In genomic region chr17:15622913-15623312, GRCm38 (mm10) we compare ENCODE assay signal across 8 mouse cellular contexts. TPM values are rescaled to one million over a fixed set of nuclear protein-coding genes. Genes with fewer than 3 reads are reported as not detected.
DNase-seq lines count a peak whose midpoint lies in the region; ATAC-seq and TF ChIP-seq lines count a peak whose summit lies in the region.

No protein-coding gene starts in this region.

- H3K27me3 ChIP-seq in forebrain, embryonic 11.5 days (ENCODE audit: control insufficient read depth, insufficient read depth, low read length): no peaks in the 10 kb centered on the region
- H3K27me3 ChIP-seq in forebrain, embryonic 12.5 days: no peaks in the 10 kb centered on the region
- H3K27me3 ChIP-seq in liver, postnatal 0 days (ENCODE audit: insufficient read depth, low read length): no peaks in the 10 kb centered on the region
- no peaks in the 10 kb centered on the region for H3K27me3 ChIP-seq in liver, embryonic 12.5 days (replicated peaks)
- H3K27me3 ChIP-seq in intestine, embryonic 16.5 days (replicated peaks; ENCODE audit: control insufficient read depth, insufficient read depth, low read length): no peaks in the 10 kb centered on the region

- ATAC-seq in forebrain, embryonic 11.5 days (replicated peaks; ENCODE audit: low FRiP score): 0 out of 2 replicates have a peak, but pooled peaks have one; percentile 21
- no peak for ATAC-seq in forebrain, embryonic 12.5 days (ENCODE audit: low FRiP score)
- no peak for ATAC-seq in liver, postnatal 0 days
- ATAC-seq in liver, embryonic 12.5 days: no peak
- ATAC-seq in intestine, embryonic 16.5 days: no peak

- WGBS in forebrain, embryonic 11.5 days: 9% methylated on average over 2 of the region's 2 CpGs
- WGBS in forebrain, embryonic 12.5 days: 6% methylated on average over 2 of the region's 2 CpGs
- WGBS in liver, postnatal 0 days (ENCODE audit: insufficient replicate concordance): 7% methylated on average over 2 of the region's 2 CpGs
- WGBS in liver, embryonic 12.5 days (ENCODE audit: insufficient replicate concordance): 9% methylated on average over 2 of the region's 2 CpGs
- 5% methylated on average over 2 of the region's 2 CpGs for WGBS in intestine, embryonic 16.5 days

- H3K9me3 ChIP-seq in forebrain, embryonic 11.5 days (ENCODE audit: control insufficient read depth, low read length): no peaks in the 10 kb centered on the region
- H3K9me3 ChIP-seq in forebrain, embryonic 12.5 days: no peaks in the 10 kb centered on the region
- H3K9me3 ChIP-seq in liver, postnatal 0 days (ENCODE audit: low read length): no peaks in the 10 kb centered on the region
- H3K9me3 ChIP-seq in liver, embryonic 12.5 days (replicated peaks): no peaks in the 10 kb centered on the region
- H3K9me3 ChIP-seq in intestine, embryonic 16.5 days (ENCODE audit: control insufficient read depth, low read length): no peaks in the 10 kb centered on the region

- H3K4me3 ChIP-seq in forebrain, embryonic 11.5 days (ENCODE audit: low read depth, low read length): no peak overlapping the region
- no peak overlapping the region for H3K4me3 ChIP-seq in forebrain, embryonic 12.5 days (replicated peaks)
- H3K4me3 ChIP-seq in liver, postnatal 0 days (ENCODE audit: low read depth, low read length): no peak overlapping the region
- no peak overlapping the region for H3K4me3 ChIP-seq in liver, embryonic 12.5 days
- H3K4me3 ChIP-seq in intestine, embryonic 16.5 days (ENCODE audit: low read length): no peak overlapping the region

- no peaks in the 10 kb centered on the region for H3K36me3 ChIP-seq in forebrain, embryonic 11.5 days (ENCODE audit: control insufficient read depth, insufficient read depth, low read length)
- H3K36me3 ChIP-seq in forebrain, embryonic 12.5 days (replicated peaks): no peaks in the 10 kb centered on the region
- H3K36me3 ChIP-seq in liver, postnatal 0 days (replicated peaks; ENCODE audit: insufficient read depth, low read length): no peaks in the 10 kb centered on the region
- no peaks in the 10 kb centered on the region for H3K36me3 ChIP-seq in liver, embryonic 12.5 days
- no peaks in the 10 kb centered on the region for H3K36me3 ChIP-seq in intestine, embryonic 16.5 days (ENCODE audit: control insufficient read depth, insufficient read depth, low read length)

- TF ChIP-seq CTCF in liver, postnatal 0 days (IDR thresholded peaks at IDR 0.05; ENCODE audit: low read depth): peak; percentile 65

- H3K4me2 ChIP-seq in forebrain, embryonic 11.5 days (ENCODE audit: low read depth, low read length, severe bottlenecking): no peak overlapping the region
- no peak overlapping the region for H3K4me2 ChIP-seq in forebrain, embryonic 12.5 days
- no peak overlapping the region for H3K4me2 ChIP-seq in liver, postnatal 0 days (ENCODE audit: low read depth, low read length)
- H3K4me2 ChIP-seq in liver, embryonic 12.5 days: no peak overlapping the region
- no peak overlapping the region for H3K4me2 ChIP-seq in intestine, embryonic 16.5 days (ENCODE audit: low read depth, low read length)

- no peak for TF ChIP-seq EP300 in liver, postnatal 0 days (IDR thresholded peaks at IDR 0.05; ENCODE audit: low read depth)

- H3K27ac ChIP-seq in forebrain, embryonic 11.5 days (ENCODE audit: low read depth, low read length): no peak overlapping the region
- H3K27ac ChIP-seq in forebrain, embryonic 12.5 days: no peak overlapping the region
- no peak overlapping the region for H3K27ac ChIP-seq in liver, postnatal 0 days (ENCODE audit: low read depth)
- H3K27ac ChIP-seq in liver, embryonic 12.5 days: no peak overlapping the region
- no peak overlapping the region for H3K27ac ChIP-seq in intestine, embryonic 16.5 days (ENCODE audit: low read length)

- no peaks in the 10 kb centered on the region for H3K4me1 ChIP-seq in forebrain, embryonic 11.5 days (replicated peaks; ENCODE audit: control insufficient read depth, insufficient read depth, low read length)
- H3K4me1 ChIP-seq in forebrain, embryonic 12.5 days: no peaks in the 10 kb centered on the region
- no peaks in the 10 kb centered on the region for H3K4me1 ChIP-seq in liver, postnatal 0 days (ENCODE audit: insufficient read depth)
- peaks cover 17% of the 10 kb centered on the region for H3K4me1 ChIP-seq in liver, embryonic 12.5 days
- H3K4me1 ChIP-seq in intestine, embryonic 16.5 days (ENCODE audit: control insufficient read depth, insufficient read depth, low read length): no peaks in the 10 kb centered on the region

- intact Hi-C loops in heart, postnatal 36 days (cut with DNase I): loop anchor here (1.0 kb wide), 1 partner anchor 101 kb away; no protein-coding TSS in a partner anchor

- no peak overlapping the region for H3K9ac ChIP-seq in forebrain, embryonic 11.5 days (ENCODE audit: low read length)
- H3K9ac ChIP-seq in forebrain, embryonic 12.5 days: no peak overlapping the region
- no peak overlapping the region for H3K9ac ChIP-seq in liver, postnatal 0 days (replicated peaks)
- no peak overlapping the region for H3K9ac ChIP-seq in liver, embryonic 12.5 days
- H3K9ac ChIP-seq in intestine, embryonic 16.5 days (ENCODE audit: low read depth, low read length): no peak overlapping the region

- no peak for DNase-seq in forebrain, embryonic 11.5 days (ENCODE audit: low spot score)
- DNase-seq in liver, postnatal 0 days: no peak
- peak; percentile 70 for DNase-seq in Muller cell, postnatal 12 days (ENCODE audit: inconsistent ontology term)
- DNase-seq in heart, postnatal 36 days: peak; percentile 4 to 12
- DNase-seq in skeletal muscle tissue, adult 2 months (ENCODE audit: low read depth, low spot score): peak; percentile 8

RNA-seq across cellular contexts. Expression of gene Prdm9, which starts 58.8 kb away (rescaled TPM):
- 1.2 and 1.3 TPM in 2 replicates for polyA plus RNA-seq in forebrain, embryonic 11.5 days (2014; fragmentation: Nextera tagmentation; extraction: Ambion mirVana)
- 3.0 and 3.2 TPM in 2 replicates for polyA plus RNA-seq in forebrain, embryonic 12.5 days (2016; fragmentation: Nextera tagmentation; extraction: Ambion mirVana)
- 1.2 and 1.4 TPM in 2 replicates for polyA plus RNA-seq in liver, postnatal 0 days (2015; fragmentation: Nextera tagmentation; extraction: Ambion mirVana)
- 0.80 and 0.83 TPM in 2 replicates for polyA plus RNA-seq in liver, embryonic 12.5 days (2016; fragmentation: Nextera tagmentation; extraction: Ambion mirVana)
- 1 to 10 TPM; 1.7 to 1.8 TPM for total RNA-seq in heart, postnatal 36 days (2021)
- 1.5 and 2.2 TPM in 2 replicates for polyA plus RNA-seq in intestine, embryonic 16.5 days (2015; fragmentation: Nextera tagmentation; extraction: Ambion mirVana)

Comparison
In these comparisons a context has a peak if more than half of its experiments do, and no peak if none do; other contexts are left out.
1. DNase-seq: peak in Muller cell, postnatal 12 days (single experiment), heart, postnatal 36 days (2 of 2) and skeletal muscle tissue, adult 2 months (single experiment); none in forebrain, embryonic 11.5 days (single experiment) and liver, postnatal 0 days (single experiment).